Mouse (Mus musculus) heart, postnatal 0 days (tissue): Measurements from ENCODE around the gene Spns1. TPM values are rescaled to one million over a fixed set of nuclear protein-coding genes. Genes with fewer than 3 reads are reported as not detected.
"Not testable (repeated sequence)": the region's sequence is repeated elsewhere in the genome, so short reads cannot be mapped to it uniquely, and the experiment has no call there.

Source experiments
- ATAC-seq: fragments of 200-750 bp; cut with Nextera tagmentation; 2 replicates; pipeline ENCODE4 v1.8.0; 2017; ENCODE audit warnings: low read depth, moderate number of reproducible peaks, moderate library complexity; ENCODE audit not compliant: insufficient read depth
- DNase-seq: peaks from one replicate; pipeline ENCODE4 v3.0.0-alpha.2; 2016; ENCODE audit warnings: low spot score
- H3K27ac ChIP-seq: fragments of 300-500 bp; sonication (generic); 2 replicates; pipeline ENCODE4 v1.5.1; 2014; ENCODE audit warnings: low read depth, mild to moderate bottlenecking
- H3K27me3 ChIP-seq: fragments of 300-500 bp; sonication (generic); 2 replicates; pipeline ENCODE4 v1.6.1; 2014; ENCODE audit warnings: low read length, mixed read lengths; ENCODE audit not compliant: control insufficient read depth, insufficient read depth
- H3K36me3 ChIP-seq: fragments of 300-500 bp; sonication (generic); replicated peaks from 2 replicates; pipeline ENCODE4 v1.6.1; 2014; ENCODE audit warnings: low read length, mixed read lengths; ENCODE audit not compliant: control insufficient read depth, insufficient read depth
- H3K4me1 ChIP-seq: fragments of 300-500 bp; sonication (generic); 2 replicates; pipeline ENCODE4 v1.6.1; 2014; ENCODE audit warnings: antibody characterized with exemption; ENCODE audit not compliant: control insufficient read depth, insufficient read depth
- H3K4me2 ChIP-seq: fragments of 300-500 bp; sonication (generic); 2 replicates; pipeline ENCODE4 v1.6.1; 2014; ENCODE audit warnings: low read depth, mild to moderate bottlenecking, low read length, moderate library complexity
- H3K4me3 ChIP-seq: fragments of 300-500 bp; sonication (generic); 2 replicates; pipeline ENCODE4 v1.5.1; 2014; ENCODE audit warnings: low read depth, low read length
- H3K9ac ChIP-seq: fragments of 300-500 bp; sonication (generic); replicated peaks from 2 replicates; pipeline ENCODE4 v1.6.1; 2014; ENCODE audit warnings: low read depth, low read length, mixed read lengths
- H3K9me3 ChIP-seq: fragments of 300-500 bp; sonication (generic); replicated peaks from 2 replicates; pipeline ENCODE4 v1.6.1; 2016; ENCODE audit warnings: low read length; ENCODE audit not compliant: control insufficient read depth
- CTCF ChIP-seq: IDR thresholded peaks from 2 replicates; pipeline ENCODE4 v1.5.1; 2016; ENCODE audit warnings: antibody characterized with exemption, control low read depth, low read depth
- EP300 ChIP-seq: IDR thresholded peaks from 2 replicates; pipeline ENCODE4 v1.6.1; 2016; ENCODE audit warnings: antibody characterized with exemption, low read depth
- WGBS: fragments of 180-500 bp; shearing (Covaris S2); extraction: QIAGEN DNeasy Blood & Tissue Kit; methylation state at CpG from one replicate; pipeline ENCODE4 v1.1.7; 2014; 5-methylcytosine and 5-hydroxymethylcytosine counted together
- polyA plus RNA-seq: library from polyadenylated mRNA; unstranded; fragments of >200 nt; fragmentation: Nextera tagmentation; extraction: Ambion mirVana; gene quantifications from 2 replicates; pipeline ENCODE4 v1.2.1, GENCODE M21; 2015
- total RNA-seq: library from RNA; depleted of rRNA; stranded (reverse); fragments of >200 nt; gene quantifications from 2 replicates; pipeline ENCODE4 v1.2.3, GENCODE M21; 2014; ENCODE audit warnings: low replicate concordance

Gene Spns1
- total and polyA plus RNA-seq, 2 experiments from 2014 or later = 36.0 to 87.1 TPM

GRCm38 (mm10) chr7:126335556-126335955, 41.7 kb downstream of the Spns1 start:
- Histone ChIP-seq H3K27ac (no peak overlapping the region), H3K4me3 (no peak overlapping the region), H3K4me2 (no peak overlapping the region), H3K9ac (no peak overlapping the region), H3K4me1 (peaks cover 3% of the 10 kb centered on the region; the same call in 1 of the 2 replicates), H3K27me3 (no peaks in the 10 kb centered on the region), H3K36me3 (no peaks in the 10 kb centered on the region), H3K9me3 (no peaks in the 10 kb centered on the region)
- DNase-seq = no peak
- ATAC-seq = no peak
- TF ChIP-seq CTCF = peak; percentile 26; the same call in 1 of the 2 replicates
- TF ChIP-seq EP300 = no peak
- 95% methylated on average over 1 of the region's 1 CpGs for WGBS

- H3K4me3 ChIP-seq = no peak overlapping the region
- no peaks in the 10 kb centered on the region for H3K36me3 ChIP-seq
- ATAC-seq = no peak
- TF ChIP-seq EP300 = no peak
- no peak for TF ChIP-seq CTCF
- H3K27me3 ChIP-seq = no peaks in the 10 kb centered on the region
- no peak overlapping the region for H3K27ac ChIP-seq
- DNase-seq = no peak
- no peaks in the 10 kb centered on the region for H3K9me3 ChIP-seq
- H3K9ac ChIP-seq = no peak overlapping the region
- no peak overlapping the region for H3K4me2 ChIP-seq
- no peaks in the 10 kb centered on the region for H3K4me1 ChIP-seq
- 68% methylated on average over 3 of the region's 3 CpGs for WGBS
These were observed 44.6 kb downstream of the Spns1 start for GRCm38 (mm10) chr7:126332691-126333090.

GRCm38 (mm10) chr7:126330693-126331092, 46.6 kb downstream of the Spns1 start:
- H3K4me2 ChIP-seq = no peak overlapping the region
- H3K9me3 ChIP-seq = no peaks in the 10 kb centered on the region
- WGBS = 35% methylated on average over 2 of the region's 2 CpGs
- DNase-seq (no peak), ATAC-seq (no peak)
- H3K4me1 ChIP-seq = no peaks in the 10 kb centered on the region
- TF ChIP-seq EP300 = no peak
- no peak for TF ChIP-seq CTCF
- no peaks in the 10 kb centered on the region for H3K36me3 ChIP-seq
- no peaks in the 10 kb centered on the region for H3K27me3 ChIP-seq
- no peak overlapping the region for H3K27ac ChIP-seq
- H3K4me3 ChIP-seq = no peak overlapping the region
- H3K9ac ChIP-seq = no peak overlapping the region

- DNase-seq = no peak
- Histone ChIP-seq H3K4me3 (no peak overlapping the region), H3K4me1 (no peaks in the 10 kb centered on the region), H3K36me3 (no peaks in the 10 kb centered on the region), H3K9ac (no peak overlapping the region), H3K9me3 (no peaks in the 10 kb centered on the region), H3K4me2 (no peak overlapping the region), H3K27ac (no peak overlapping the region), H3K27me3 (peaks cover 2% of the 10 kb centered on the region; the same call in 1 of the 2 replicates)
- TF ChIP-seq CTCF (no peak), EP300 (no peak)
- ATAC-seq = no peak
- WGBS = 73% methylated on average over 9 of the region's 9 CpGs
These were observed 47.2 kb downstream of the Spns1 start for GRCm38 (mm10) chr7:126329907-126330645.

- H3K27me3 ChIP-seq, H3K4me2 ChIP-seq, H3K9me3 ChIP-seq, H3K4me1 ChIP-seq, H3K36me3 ChIP-seq, H3K9ac ChIP-seq, H3K27ac ChIP-seq, ATAC-seq, H3K4me3 ChIP-seq, DNase-seq: not testable (repeated sequence)
- 72% methylated on average over 5 of the region's 6 CpGs for WGBS
These were observed 48.4 kb downstream of the Spns1 start for GRCm38 (mm10) chr7:126328848-126329247.

GRCm38 (mm10) chr7:126325576-126326273, 51.5 kb downstream of the Spns1 start:
- not testable (repeated sequence) for H3K9ac ChIP-seq, H3K9me3 ChIP-seq, H3K27ac ChIP-seq, H3K4me3 ChIP-seq, DNase-seq, H3K27me3 ChIP-seq, H3K36me3 ChIP-seq, H3K4me2 ChIP-seq, H3K4me1 ChIP-seq, ATAC-seq
- WGBS = 25% methylated on average over 9 of the region's 9 CpGs
